Mouse (Mus musculus) kidney, adult 9 months (tissue): ENCODE measurements around the gene Zfp106.
"Not testable (repeated sequence)": the region's sequence is repeated elsewhere in the genome, so short reads cannot be mapped to it uniquely, and the experiment has no call there.

ENCODE experiments used
- DNase-seq: peaks from one replicate; pipeline ENCODE4 v3.0.0; 2022

The Zfp106 gene

DNA sequence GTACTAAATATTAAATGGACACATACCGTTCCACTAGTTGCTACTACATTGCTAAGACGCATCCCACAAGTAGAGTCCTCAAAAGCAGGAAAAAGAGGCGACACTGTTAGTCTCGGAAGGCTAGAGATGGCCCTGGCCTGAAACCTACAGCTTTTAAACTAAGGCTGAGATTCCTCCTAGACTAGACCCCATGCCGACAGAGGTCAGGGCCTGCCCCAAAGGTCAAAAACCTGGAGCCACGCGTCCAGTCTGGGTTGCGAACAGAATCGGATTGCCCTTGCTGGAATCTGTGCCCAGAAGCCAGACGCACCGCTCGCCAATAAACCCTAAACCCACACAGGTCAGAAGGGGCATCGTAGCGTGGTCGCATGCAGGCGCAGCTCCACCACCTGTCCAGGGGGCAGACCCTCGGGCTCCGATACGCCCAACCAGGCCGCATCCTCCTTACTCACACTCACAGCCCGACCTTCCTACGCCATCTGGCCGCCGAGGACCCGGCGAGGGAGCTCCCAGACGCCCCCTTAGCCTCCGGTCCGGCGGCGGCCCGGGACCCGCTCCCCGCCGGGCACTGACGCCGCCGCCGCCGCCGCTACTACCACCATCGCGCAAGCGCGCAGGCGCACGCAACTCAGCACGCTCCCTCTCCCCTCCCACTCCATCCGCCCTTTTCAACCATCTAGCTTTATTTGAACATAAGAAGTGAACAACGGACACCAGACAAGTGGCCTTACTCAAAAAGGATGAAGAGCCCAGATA, at the start of gene Zfp106:
Zfp106 (minus strand) TSS at position 609 of the 756 bp plus-strand sequence.
- DNase-seq, result peak; percentile 93

GRCm38 (mm10) chr2:120608830-120609723, 45.4 kb upstream of the Zfp106 start, which contains the start of the genes Haus2 and Lrrc57:
Haus2 (plus strand) TSS chr2:120609383.
Lrrc57 (minus strand) TSS chr2:120609520.
- DNase-seq, result peak; percentile 85

DNA sequence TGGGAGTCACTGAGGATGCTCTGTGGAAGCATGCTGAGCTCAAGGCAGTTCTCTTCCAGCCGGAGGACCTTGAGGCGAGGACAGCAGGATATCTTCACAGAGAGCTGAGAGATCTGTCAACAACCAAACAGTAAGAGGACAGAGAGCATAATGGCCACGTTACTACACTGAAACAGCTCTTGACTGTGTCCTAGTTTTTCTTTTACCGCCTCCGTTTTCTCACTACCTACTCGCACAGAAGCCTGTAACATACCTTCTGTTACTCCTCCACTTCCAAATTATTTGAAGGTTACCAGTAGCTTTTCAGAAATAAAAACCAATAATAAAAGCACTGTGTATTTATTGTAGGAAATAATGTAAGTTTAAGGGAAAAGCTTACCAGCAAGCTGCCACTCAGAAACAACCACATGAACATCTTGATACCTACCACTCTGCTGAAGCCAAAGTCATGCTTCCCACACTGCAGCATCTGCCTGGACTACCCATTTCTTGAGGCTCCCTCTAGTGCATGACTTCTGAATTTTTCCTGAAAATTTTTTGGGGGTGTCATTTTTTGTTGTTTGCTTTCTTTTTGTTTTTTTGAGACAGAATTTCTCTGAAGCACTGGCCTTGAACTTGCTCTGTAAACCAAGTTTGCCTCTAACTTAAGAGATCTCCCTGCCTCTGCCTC, 42.5 kb upstream of the Zfp106 start:
- DNase-seq, result no peak

- DNase-seq, result no peak
Observed at GRCm38 (mm10) chr2:120599506-120599905, 35.9 kb upstream of the Zfp106 start.

GRCm38 (mm10) chr2:120597734-120598133, 34.1 kb upstream of the Zfp106 start:
- DNase-seq, result no peak

DNA sequence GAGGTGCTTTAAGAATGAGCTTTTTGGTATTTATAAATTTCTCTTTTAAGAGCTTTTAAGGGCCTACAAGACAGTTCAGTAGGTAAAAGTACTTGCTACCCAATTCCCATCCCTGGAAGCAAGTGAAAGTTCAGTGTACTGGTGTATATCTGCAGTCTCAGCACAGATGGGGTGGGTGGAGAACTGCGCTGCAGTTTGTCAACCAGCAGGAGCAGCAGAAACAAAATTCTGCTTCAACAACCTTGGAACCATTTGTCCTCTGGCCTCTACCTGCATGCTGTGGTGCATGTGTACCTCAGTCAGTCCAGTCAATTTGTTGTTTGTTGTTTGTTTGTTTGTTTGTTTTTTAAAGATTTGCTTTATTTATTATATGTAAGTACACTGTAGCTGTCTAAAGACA, 28.6 kb upstream of the Zfp106 start:
- DNase-seq, result no peak

GRCm38 (mm10) chr2:120589759-120590158, 26.1 kb upstream of the Zfp106 start:
- DNase-seq, result no peak

- peak; percentile 24 for DNase-seq
Observed at GRCm38 (mm10) chr2:120578286-120578685, 14.6 kb upstream of the Zfp106 start.

DNA sequence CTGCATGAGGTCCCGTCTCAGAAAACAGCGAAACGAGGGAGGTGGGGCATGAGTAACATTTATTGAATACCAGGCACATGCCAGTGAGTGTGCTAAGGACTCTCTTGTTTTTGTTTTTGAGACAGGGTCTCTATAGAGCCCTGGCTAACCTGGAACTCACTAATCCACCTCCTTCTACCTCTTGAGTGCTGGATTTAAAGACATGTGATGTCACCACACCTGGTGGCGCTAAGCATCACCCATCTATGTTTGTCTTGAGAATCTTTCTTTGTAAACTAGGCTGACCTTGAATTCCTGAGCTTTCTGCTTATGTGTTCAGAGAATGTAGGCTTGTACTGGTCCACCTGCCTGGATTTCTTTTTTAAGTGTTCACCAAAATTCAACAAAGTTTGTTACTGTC, 14.2 kb upstream of the Zfp106 start:
- DNase-seq, result no peak

GRCm38 (mm10) chr2:120575978-120576377, 12.3 kb upstream of the Zfp106 start:
- DNase-seq, result no peak

DNA sequence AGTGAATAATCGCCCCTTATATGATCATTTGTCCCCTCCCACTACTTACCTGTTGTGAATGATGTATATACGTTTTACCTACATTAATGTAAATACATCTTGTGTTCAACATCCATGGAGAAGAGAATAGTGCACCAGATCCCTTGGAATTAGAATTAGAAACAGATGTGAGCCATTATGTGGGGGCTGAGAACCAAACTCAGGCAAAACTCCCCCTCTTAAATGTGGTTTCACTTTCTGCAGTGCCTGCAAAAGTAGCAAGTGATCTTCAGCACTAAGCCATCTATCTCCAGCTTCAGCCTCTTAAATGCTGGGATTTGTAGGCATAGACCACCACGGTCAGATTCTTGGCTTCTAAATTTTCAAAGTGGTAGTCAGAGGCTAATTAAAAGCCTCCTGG, 11.5 kb upstream of the Zfp106 start:
- no peak for DNase-seq

DNA sequence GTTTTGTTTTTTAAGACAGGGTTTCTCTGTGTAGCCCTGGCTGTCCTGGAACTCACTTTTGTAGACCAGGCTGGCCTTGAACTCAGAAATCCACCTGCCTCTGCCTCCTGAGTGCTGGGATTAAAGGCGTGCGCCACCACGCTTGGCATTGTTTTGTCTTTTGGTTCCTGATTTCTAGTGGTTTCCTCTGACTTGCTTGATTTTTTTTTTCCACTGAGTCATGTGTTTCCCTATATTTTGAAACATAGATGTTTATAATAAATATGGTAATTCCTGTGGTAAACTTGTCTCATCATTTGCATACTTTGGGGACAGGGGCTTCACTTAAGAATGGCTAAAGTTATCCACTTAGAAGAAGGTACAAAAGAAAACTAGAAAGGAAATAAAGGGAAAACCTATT, 8.5 kb upstream of the Zfp106 start:
- DNase-seq, result not testable (repeated sequence)

GRCm38 (mm10) chr2:120571081-120571480, 7.4 kb upstream of the Zfp106 start:
- DNase-seq, result peak; percentile 85

- no peak for DNase-seq
Observed at GRCm38 (mm10) chr2:120567798-120568320, 4.2 kb upstream of the Zfp106 start.

GRCm38 (mm10) chr2:120566886-120567797, 3.5 kb upstream of the Zfp106 start, which contains the start of gene Snap23:
Snap23 (plus strand) TSS chr2:120567671.
- peak; percentile 98 for DNase-seq

GRCm38 (mm10) chr2:120565363-120565762, 1.7 kb upstream of the Zfp106 start:
- DNase-seq, result no peak

- not testable (repeated sequence) for DNase-seq
Observed at GRCm38 (mm10) chr2:120564548-120565188, 1.0 kb upstream of the Zfp106 start.

DNA sequence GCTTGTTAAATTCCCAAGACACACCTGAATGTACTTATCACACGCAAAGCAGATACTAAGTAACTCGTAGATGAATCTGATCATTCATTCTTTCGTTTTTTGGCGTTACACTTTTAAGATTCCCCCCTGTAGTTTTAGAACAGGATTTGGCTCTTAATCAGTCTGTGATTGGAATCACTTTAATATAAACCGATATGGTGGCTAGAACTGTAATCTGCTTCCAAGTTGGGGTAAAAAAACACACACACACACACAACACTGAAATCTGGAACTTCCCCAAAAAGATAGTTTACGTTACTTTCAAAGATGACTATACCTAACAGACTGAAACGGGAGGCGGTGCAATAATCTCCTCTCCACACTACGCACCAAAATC, 796 bp downstream of the Zfp106 start:
- DNase-seq, result no peak

GRCm38 (mm10) chr2:120561524-120561923, 2.1 kb downstream of the Zfp106 start:
- DNase-seq, result no peak

DNA sequence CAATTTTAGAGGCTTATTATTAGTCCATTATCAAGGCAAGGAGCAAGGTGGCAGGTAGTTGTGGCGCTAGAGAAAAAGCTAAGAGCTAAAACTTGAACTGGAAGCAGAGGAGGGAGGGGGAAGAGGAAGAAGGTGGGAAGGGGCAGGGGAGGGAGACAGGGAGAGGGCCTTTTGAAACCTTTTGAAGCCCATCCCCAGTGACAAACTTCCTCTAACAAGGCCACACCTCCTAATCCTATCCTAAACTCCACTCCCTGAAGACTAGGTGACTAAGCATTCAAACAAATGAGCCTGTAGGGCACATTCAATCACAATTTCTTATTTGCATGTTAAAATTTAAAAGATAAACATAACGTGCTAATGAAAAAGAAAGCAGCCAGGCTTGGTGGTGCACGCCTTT, 4.8 kb downstream of the Zfp106 start:
- no peak for DNase-seq

DNA sequence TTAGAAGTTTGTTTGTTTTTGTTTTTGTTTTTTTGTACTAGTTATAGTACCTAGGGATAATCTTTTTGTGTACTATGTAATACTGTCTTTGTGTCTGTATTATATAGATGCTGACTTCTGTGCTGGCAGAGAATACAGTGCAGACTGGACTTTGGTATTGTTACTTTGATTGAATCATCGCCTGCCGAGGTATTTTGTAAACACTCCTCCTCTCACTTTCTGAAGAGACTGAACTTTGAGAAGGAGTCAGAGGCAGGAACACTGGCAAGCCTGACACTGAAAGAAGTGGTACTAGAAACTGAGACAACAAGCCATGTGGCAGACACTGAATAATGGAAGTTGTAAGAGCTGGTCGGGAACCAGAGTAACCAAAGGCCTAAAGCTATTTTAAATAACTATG, 6.8 kb downstream of the Zfp106 start:
- DNase-seq, result peak; percentile 67
